Mouse (Mus musculus) hindbrain, embryonic 13.5 days (tissue): ENCODE measurements around the gene 1700025G04Rik. TPM values are rescaled to one million over a fixed set of nuclear protein-coding genes. Genes with fewer than 3 reads are reported as not detected.

Experiments
- ATAC-seq: fragments of 200-750 bp; cut with Nextera tagmentation; 2 replicates; pipeline ENCODE4 v1.8.0; 2017; ENCODE audit warnings: moderate TSS enrichment; ENCODE audit not compliant: low FRiP score
- H3K27ac ChIP-seq: fragments of 300-500 bp; sonication (generic); 2 replicates; pipeline ENCODE4 v1.5.1; 2015; ENCODE audit warnings: inconsistent platforms, mild to moderate bottlenecking, moderate library complexity
- H3K27me3 ChIP-seq: fragments of 300-500 bp; sonication (generic); 2 replicates; pipeline ENCODE4 v1.6.1; 2015; ENCODE audit warnings: mild to moderate bottlenecking, inconsistent platforms
- H3K36me3 ChIP-seq: fragments of 300-500 bp; sonication (generic); 2 replicates; pipeline ENCODE4 v1.6.1; 2015; ENCODE audit warnings: mild to moderate bottlenecking, inconsistent platforms
- H3K4me1 ChIP-seq: fragments of 300-500 bp; sonication (generic); replicated peaks from 2 replicates; pipeline ENCODE4 v1.6.1; 2015; ENCODE audit warnings: inconsistent platforms
- H3K4me2 ChIP-seq: fragments of 300-500 bp; sonication (generic); 2 replicates; pipeline ENCODE4 v1.6.1; 2015; ENCODE audit warnings: inconsistent platforms, mild to moderate bottlenecking, moderate library complexity
- H3K4me3 ChIP-seq: fragments of 300-500 bp; sonication (generic); 2 replicates; pipeline ENCODE4 v1.5.1; 2015; ENCODE audit warnings: mild to moderate bottlenecking, inconsistent platforms
- H3K9ac ChIP-seq: fragments of 300-500 bp; sonication (generic); 2 replicates; pipeline ENCODE4 v1.6.1; 2015; ENCODE audit warnings: mild to moderate bottlenecking, inconsistent platforms
- H3K9me3 ChIP-seq: fragments of 300-500 bp; sonication (generic); 2 replicates; pipeline ENCODE4 v1.6.1; 2016; ENCODE audit warnings: inconsistent platforms
- WGBS: fragments of 180-500 bp; shearing (Covaris S2); methylation state at CpG from one replicate; pipeline ENCODE4 v1.1.7; 2015; 5-methylcytosine and 5-hydroxymethylcytosine counted together
- polyA plus RNA-seq: library from polyadenylated mRNA; unstranded; fragments of >200 nt; fragmentation: Nextera tagmentation; extraction: Ambion mirVana; gene quantifications from 2 replicates; pipeline ENCODE4 v1.2.1, GENCODE M21; 2015

1700025G04Rik gene
- polyA plus RNA-seq, 1 experiment from 2014 or later, result 41.0 TPM

- H3K27ac ChIP-seq, result no peak overlapping the region
- no peak overlapping the region for H3K9ac ChIP-seq
- ATAC-seq, result no peak
- peaks cover 39% of the 10 kb centered on the region for H3K4me1 ChIP-seq
- WGBS, result 18% methylated on average over 4 of the region's 4 CpGs
- no peak overlapping the region for H3K4me3 ChIP-seq
- no peaks in the 10 kb centered on the region for H3K36me3 ChIP-seq
- no peaks in the 10 kb centered on the region for H3K27me3 ChIP-seq
- H3K9me3 ChIP-seq, result no peaks in the 10 kb centered on the region
- no peak overlapping the region for H3K4me2 ChIP-seq
Observed at GRCm38 (mm10) chr1:151878411-151878810, 211.5 kb downstream of the 1700025G04Rik start.

GRCm38 (mm10) chr1:151872971-151873370 lies 217.0 kb downstream of the 1700025G04Rik start:
- Histone ChIP-seq H3K36me3 (no peaks in the 10 kb centered on the region), H3K9ac (no peak overlapping the region), H3K4me3 (no peak overlapping the region), H3K9me3 (no peaks in the 10 kb centered on the region), H3K4me2 (no peak overlapping the region), H3K4me1 (peaks cover 3% of the 10 kb centered on the region), H3K27me3 (no peaks in the 10 kb centered on the region), H3K27ac (no peak overlapping the region)
- WGBS, result 83% methylated on average over 5 of the region's 5 CpGs
- no peak for ATAC-seq

- no peak overlapping the region for H3K9ac ChIP-seq
- no peak overlapping the region for H3K27ac ChIP-seq
- H3K4me1 ChIP-seq, result no peaks in the 10 kb centered on the region
- H3K4me3 ChIP-seq, result no peak overlapping the region
- no peaks in the 10 kb centered on the region for H3K36me3 ChIP-seq
- no peaks in the 10 kb centered on the region for H3K27me3 ChIP-seq
- H3K4me2 ChIP-seq, result no peak overlapping the region
- no peak for ATAC-seq
- no peaks in the 10 kb centered on the region for H3K9me3 ChIP-seq
- 98% methylated on average over 6 of the region's 6 CpGs for WGBS
Observed at GRCm38 (mm10) chr1:151864326-151864725, 225.6 kb downstream of the 1700025G04Rik start.

- Histone ChIP-seq H3K36me3 (no peaks in the 10 kb centered on the region), H3K4me3 (no peak overlapping the region), H3K27me3 (no peaks in the 10 kb centered on the region), H3K4me1 (no peaks in the 10 kb centered on the region), H3K27ac (no peak overlapping the region), H3K9ac (no peak overlapping the region), H3K4me2 (no peak overlapping the region), H3K9me3 (no peaks in the 10 kb centered on the region)
- ATAC-seq, result no peak
- WGBS, result 87% methylated on average over 12 of the region's 12 CpGs
Observed at GRCm38 (mm10) chr1:151863797-151864147, 226.2 kb downstream of the 1700025G04Rik start.

- Histone ChIP-seq H3K27ac (no peak overlapping the region), H3K27me3 (no peaks in the 10 kb centered on the region), H3K4me3 (no peak overlapping the region), H3K9ac (no peak overlapping the region), H3K4me1 (no peaks in the 10 kb centered on the region), H3K36me3 (no peaks in the 10 kb centered on the region), H3K4me2 (no peak overlapping the region), H3K9me3 (no peaks in the 10 kb centered on the region)
- 85% methylated on average over 17 of the region's 17 CpGs for WGBS
- ATAC-seq, result no peak
Observed at GRCm38 (mm10) chr1:151863135-151863796, 226.7 kb downstream of the 1700025G04Rik start.

GRCm38 (mm10) chr1:151862109-151862508 lies 227.8 kb downstream of the 1700025G04Rik start:
- H3K27ac ChIP-seq, result no peak overlapping the region
- H3K4me3 ChIP-seq, result no peak overlapping the region
- no peak for ATAC-seq
- H3K36me3 ChIP-seq, result no peaks in the 10 kb centered on the region
- no peaks in the 10 kb centered on the region for H3K9me3 ChIP-seq
- H3K4me2 ChIP-seq, result no peak overlapping the region
- WGBS, result 95% methylated on average over 8 of the region's 8 CpGs
- H3K4me1 ChIP-seq, result no peaks in the 10 kb centered on the region
- H3K27me3 ChIP-seq, result no peaks in the 10 kb centered on the region
- H3K9ac ChIP-seq, result no peak overlapping the region

GRCm38 (mm10) chr1:151861334-151861995 lies 228.5 kb downstream of the 1700025G04Rik start:
- Histone ChIP-seq H3K4me3 (no peak overlapping the region), H3K36me3 (no peaks in the 10 kb centered on the region), H3K27me3 (no peaks in the 10 kb centered on the region), H3K4me2 (no peak overlapping the region), H3K9ac (no peak overlapping the region), H3K4me1 (no peaks in the 10 kb centered on the region), H3K9me3 (no peaks in the 10 kb centered on the region), H3K27ac (no peak overlapping the region)
- no peak for ATAC-seq
- 73% methylated on average over 20 of the region's 20 CpGs for WGBS

- 100% methylated on average over 1 of the region's 1 CpGs for WGBS
Observed at GRCm38 (mm10) chr1:151858474-151858873, 231.5 kb downstream of the 1700025G04Rik start.

GRCm38 (mm10) chr1:151855561-151855960 lies 234.4 kb downstream of the 1700025G04Rik start:
- no peak overlapping the region for H3K4me2 ChIP-seq
- no peaks in the 10 kb centered on the region for H3K36me3 ChIP-seq
- ATAC-seq, result no peak
- no peaks in the 10 kb centered on the region for H3K27me3 ChIP-seq
- H3K9me3 ChIP-seq, result no peaks in the 10 kb centered on the region
- H3K9ac ChIP-seq, result no peak overlapping the region
- no peak overlapping the region for H3K4me3 ChIP-seq
- WGBS, result 63% methylated on average over 1 of the region's 1 CpGs
- no peak overlapping the region for H3K27ac ChIP-seq
- H3K4me1 ChIP-seq, result no peaks in the 10 kb centered on the region

More at GRCm38 (mm10) chr1:151858474-151858873, 231.5 kb downstream of the 1700025G04Rik start:
- H3K9me3 ChIP-seq, result no peaks in the 10 kb centered on the region
- no peak for ATAC-seq
- no peak overlapping the region for H3K4me2 ChIP-seq
- no peak overlapping the region for H3K4me3 ChIP-seq
- H3K4me1 ChIP-seq, result no peaks in the 10 kb centered on the region
- H3K27ac ChIP-seq, result no peak overlapping the region
- H3K36me3 ChIP-seq, result no peaks in the 10 kb centered on the region
- no peak overlapping the region for H3K9ac ChIP-seq
- no peaks in the 10 kb centered on the region for H3K27me3 ChIP-seq

GRCm38 (mm10) chr1:151851976-151852375 lies 237.9 kb downstream of the 1700025G04Rik start:
- H3K36me3 ChIP-seq, result no peaks in the 10 kb centered on the region
- H3K27me3 ChIP-seq, result no peaks in the 10 kb centered on the region
- H3K9me3 ChIP-seq, result no peaks in the 10 kb centered on the region
- 29% methylated on average over 3 of the region's 3 CpGs for WGBS
- no peak for ATAC-seq
- no peak overlapping the region for H3K4me2 ChIP-seq
- H3K27ac ChIP-seq, result no peak overlapping the region
- no peaks in the 10 kb centered on the region for H3K4me1 ChIP-seq
- H3K9ac ChIP-seq, result no peak overlapping the region
- H3K4me3 ChIP-seq, result no peak overlapping the region

- Histone ChIP-seq H3K27me3 (no peaks in the 10 kb centered on the region), H3K9ac (no peak overlapping the region), H3K4me2 (no peak overlapping the region), H3K9me3 (no peaks in the 10 kb centered on the region), H3K36me3 (no peaks in the 10 kb centered on the region), H3K4me3 (no peak overlapping the region), H3K4me1 (peaks cover 4% of the 10 kb centered on the region), H3K27ac (no peak overlapping the region)
- ATAC-seq, result no peak
- 78% methylated on average over 20 of the region's 20 CpGs for WGBS
Observed at GRCm38 (mm10) chr1:151851051-151851848, 238.7 kb downstream of the 1700025G04Rik start.

- Histone ChIP-seq H3K9ac (no peak overlapping the region), H3K36me3 (no peaks in the 10 kb centered on the region), H3K4me3 (no peak overlapping the region), H3K27ac (no peak overlapping the region), H3K9me3 (no peaks in the 10 kb centered on the region), H3K27me3 (no peaks in the 10 kb centered on the region), H3K4me1 (peaks cover 15% of the 10 kb centered on the region), H3K4me2 (no peak overlapping the region)
- WGBS, result 86% methylated on average over 16 of the region's 16 CpGs
- no peak for ATAC-seq
Observed at GRCm38 (mm10) chr1:151849993-151850608, 239.8 kb downstream of the 1700025G04Rik start.
